Mouse (Mus musculus) megakaryocyte, embryonic 14.5 days (primary cell): ENCODE measurements around the gene Cfap97d1.

Experiments
- FLI1 ChIP-seq: IDR thresholded peaks from 2 replicates; pipeline ENCODE4 v1.6.1; 2012; ENCODE audit warnings: low read length, inconsistent platforms, mixed read lengths
- GATA1 ChIP-seq: IDR thresholded peaks from 3 replicates; pipeline ENCODE4 v1.6.1; 2012; ENCODE audit warnings: mixed read lengths, low read length, inconsistent platforms, borderline replicate concordance

DNA sequence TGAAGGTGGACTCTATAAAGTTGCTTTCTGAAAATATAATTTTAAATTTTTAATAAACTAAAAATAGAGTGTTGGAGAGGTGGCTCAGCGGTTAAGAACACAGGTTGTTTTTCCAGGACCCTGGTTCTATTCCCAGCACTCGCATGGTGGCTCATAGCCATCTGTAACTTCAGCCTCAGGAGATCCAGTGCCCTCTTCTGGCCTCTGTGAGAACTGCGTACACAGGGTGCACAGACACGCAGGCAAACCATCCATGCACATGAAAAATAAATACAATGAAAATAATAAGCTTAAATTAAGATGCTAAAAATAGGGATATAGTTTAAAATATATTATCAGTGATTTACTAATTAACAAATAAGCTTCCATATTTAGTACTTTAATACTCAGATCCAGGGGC lies 56.6 kb downstream of the Cfap97d1 start:
- TF ChIP-seq GATA1 (no peak), FLI1 (no peak)
